Mouse (Mus musculus) liver, embryonic 15.5 days (tissue): ENCODE data around the gene Tstd2. TPM values are rescaled to one million over a fixed set of nuclear protein-coding genes. Genes with fewer than 3 reads are reported as not detected.

Experiments used
- ATAC-seq: fragments of 200-750 bp; cut with Nextera tagmentation; 2 replicates; pipeline ENCODE4 v1.8.0; 2017; ENCODE audit warnings: moderate number of reproducible peaks, mild to moderate bottlenecking, moderate library complexity; ENCODE audit not compliant: insufficient read depth
- H3K27ac ChIP-seq: fragments of 300-500 bp; sonication (generic); replicated peaks from 2 replicates; pipeline ENCODE4 v1.5.1; 2015; ENCODE audit warnings: mild to moderate bottlenecking, inconsistent platforms
- H3K27me3 ChIP-seq: fragments of 300-500 bp; sonication (generic); 2 replicates; pipeline ENCODE4 v1.6.1; 2015; ENCODE audit warnings: mild to moderate bottlenecking, inconsistent platforms
- H3K36me3 ChIP-seq: fragments of 300-500 bp; sonication (generic); replicated peaks from 2 replicates; pipeline ENCODE4 v1.6.1; 2015; ENCODE audit warnings: moderate library complexity, mild to moderate bottlenecking, inconsistent platforms
- H3K4me1 ChIP-seq: fragments of 300-500 bp; sonication (generic); replicated peaks from 2 replicates; pipeline ENCODE4 v1.6.1; 2015; ENCODE audit warnings: inconsistent platforms
- H3K4me2 ChIP-seq: fragments of 300-500 bp; sonication (generic); 2 replicates; pipeline ENCODE4 v1.6.1; 2015; ENCODE audit warnings: moderate library complexity, mild to moderate bottlenecking, inconsistent platforms
- H3K4me3 ChIP-seq: fragments of 300-500 bp; sonication (generic); replicated peaks from 2 replicates; pipeline ENCODE4 v1.5.1; 2015; ENCODE audit warnings: mild to moderate bottlenecking, inconsistent platforms
- H3K9ac ChIP-seq: fragments of 300-500 bp; sonication (generic); 2 replicates; pipeline ENCODE4 v1.6.1; 2015; ENCODE audit warnings: moderate library complexity, mild to moderate bottlenecking, inconsistent platforms
- H3K9me3 ChIP-seq: fragments of 300-500 bp; sonication (generic); replicated peaks from 2 replicates; pipeline ENCODE4 v1.6.1; 2016; ENCODE audit warnings: inconsistent platforms
- WGBS: fragments of 180-500 bp; shearing (Covaris S2); methylation state at CpG from one replicate; pipeline ENCODE4 v1.1.7; 2015; ENCODE audit warnings: mixed read lengths; ENCODE audit not compliant: insufficient replicate concordance; 5-methylcytosine and 5-hydroxymethylcytosine counted together
- polyA plus RNA-seq: library from polyadenylated mRNA; unstranded; fragments of >200 nt; fragmentation: Nextera tagmentation; extraction: Ambion mirVana; gene quantifications from 2 replicates; pipeline ENCODE4 v1.2.1, GENCODE M21; 2015

The Tstd2 gene
- polyA plus RNA-seq, 1 experiment from 2014 or later, result 10.0 TPM

DNA sequence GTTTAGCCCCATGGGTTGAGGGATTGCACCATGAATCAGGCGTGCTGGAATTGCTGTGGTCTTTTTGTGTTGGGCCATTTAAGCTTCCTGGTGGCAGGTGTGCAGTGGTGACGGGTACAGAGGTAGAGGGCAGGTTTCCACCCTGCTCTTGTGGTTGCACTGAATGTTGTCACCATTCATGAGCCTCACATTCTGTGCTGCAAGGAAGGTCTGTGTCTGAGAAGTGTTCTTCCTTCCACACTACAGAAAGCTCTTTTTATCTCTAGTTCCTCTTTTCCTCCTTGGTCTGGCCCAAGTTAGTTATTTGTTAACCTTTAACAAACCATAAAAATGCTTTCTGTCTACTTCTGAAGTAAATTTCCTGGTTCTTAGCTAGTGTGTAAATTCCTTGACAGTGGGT, 25.5 kb upstream of the Tstd2 start:
- Histone ChIP-seq H3K27me3 (no peaks in the 10 kb centered on the region), H3K9me3 (no peaks in the 10 kb centered on the region), H3K4me1 (no peaks in the 10 kb centered on the region), H3K36me3 (peaks cover 84% of the 10 kb centered on the region), H3K4me2 (no peak overlapping the region), H3K4me3 (no peak overlapping the region), H3K27ac (no peak overlapping the region), H3K9ac (no peak overlapping the region)
- ATAC-seq, result no peak
- WGBS, result 55% methylated on average over 2 of the region's 2 CpGs

DNA sequence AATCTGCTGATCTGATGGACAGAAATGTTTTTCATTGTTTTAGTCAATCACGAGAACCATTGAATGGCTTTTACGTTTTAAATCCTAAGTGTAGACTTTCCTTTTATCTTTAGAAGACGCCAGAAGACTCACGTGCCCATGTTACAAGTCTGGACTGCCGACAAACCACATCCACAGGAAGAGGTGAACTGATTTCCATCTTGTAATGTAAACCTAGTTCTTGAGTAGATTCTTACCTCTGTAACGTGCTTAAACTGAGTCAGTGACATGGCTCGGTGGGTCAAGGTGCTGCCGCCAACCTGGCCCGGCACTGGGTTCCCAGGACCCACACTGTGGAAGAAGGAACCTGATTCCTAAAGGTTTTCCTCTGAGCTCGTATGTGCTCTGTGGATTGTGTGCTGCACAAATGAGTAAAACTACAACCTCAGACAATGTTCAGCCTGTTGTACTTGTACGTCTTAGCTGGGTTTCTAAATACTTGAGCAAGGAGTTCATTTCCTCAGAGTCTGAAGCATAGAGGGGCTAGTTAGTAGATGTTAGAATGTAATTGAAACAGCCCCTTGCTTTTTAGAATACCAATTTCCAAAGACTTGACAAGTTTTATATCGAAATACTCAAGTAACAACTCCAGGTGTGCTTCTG, 13.5 kb upstream of the Tstd2 start:
- no peak for ATAC-seq

DNA sequence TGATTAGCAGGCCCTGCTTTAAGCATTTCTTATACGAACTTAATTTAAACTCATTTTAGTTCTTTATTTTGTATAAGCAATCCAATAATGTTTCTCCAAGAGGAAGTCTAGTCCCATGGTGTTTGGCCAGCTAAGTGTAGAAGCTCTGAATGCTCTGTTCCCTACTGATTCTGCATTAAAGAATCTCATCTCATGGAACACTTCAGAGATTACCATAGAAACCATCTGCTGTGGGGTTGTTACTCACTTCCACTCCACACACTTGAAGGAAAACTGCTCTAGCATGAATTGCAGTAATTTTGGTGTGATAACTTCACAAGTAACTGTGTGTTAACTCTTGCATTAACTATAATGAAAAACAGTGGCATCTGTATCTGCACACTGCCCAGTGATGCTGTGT, 8.4 kb upstream of the Tstd2 start:
- H3K9ac ChIP-seq, result no peak overlapping the region
- H3K9me3 ChIP-seq, result no peaks in the 10 kb centered on the region
- no peak for ATAC-seq
- H3K4me1 ChIP-seq, result peaks cover 18% of the 10 kb centered on the region
- H3K4me2 ChIP-seq, result no peak overlapping the region
- no peak overlapping the region for H3K27ac ChIP-seq
- 82% methylated on average over 1 of the region's 1 CpGs for WGBS
- H3K27me3 ChIP-seq, result no peaks in the 10 kb centered on the region
- H3K4me3 ChIP-seq, result no peak overlapping the region
- peaks cover 64% of the 10 kb centered on the region for H3K36me3 ChIP-seq

More for the DNA sequence above, 13.5 kb upstream of the Tstd2 start:
- Histone ChIP-seq H3K9me3 (no peaks in the 10 kb centered on the region), H3K27me3 (no peaks in the 10 kb centered on the region), H3K4me3 (no peak overlapping the region), H3K4me2 (no peak overlapping the region), H3K9ac (no peak overlapping the region), H3K4me1 (peaks cover 7% of the 10 kb centered on the region; the same call in 1 of the 2 replicates), H3K27ac (no peak overlapping the region), H3K36me3 (peaks cover 93% of the 10 kb centered on the region)
- 79% methylated on average over 12 of the region's 12 CpGs for WGBS

DNA sequence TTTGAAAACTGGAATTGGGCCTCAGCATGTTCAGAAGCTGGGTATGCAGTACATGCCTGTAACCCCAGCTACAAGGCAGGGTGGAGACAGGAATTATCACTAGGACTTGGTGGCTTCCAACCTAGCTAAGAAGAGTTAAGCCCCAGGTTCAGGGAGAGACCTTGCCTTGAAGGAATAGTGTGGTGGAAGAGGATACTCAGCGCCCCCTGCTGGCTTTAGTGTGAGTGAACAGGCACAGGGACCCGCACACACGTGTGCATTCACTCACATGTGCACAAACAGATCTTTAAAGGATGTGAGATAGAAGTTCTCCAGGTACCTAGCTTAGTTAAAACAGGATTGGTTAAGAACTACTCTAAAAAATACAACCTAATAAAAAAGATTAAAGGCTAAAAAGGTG, 5.8 kb upstream of the Tstd2 start:
- no peak for ATAC-seq
- Histone ChIP-seq H3K36me3 (peaks cover 41% of the 10 kb centered on the region), H3K9me3 (no peaks in the 10 kb centered on the region), H3K27ac (no peak overlapping the region), H3K4me1 (peaks cover 40% of the 10 kb centered on the region), H3K27me3 (no peaks in the 10 kb centered on the region), H3K4me3 (no peak overlapping the region), H3K9ac (no peak overlapping the region), H3K4me2 (no peak overlapping the region)
- WGBS, result 74% methylated on average over 3 of the region's 3 CpGs

DNA sequence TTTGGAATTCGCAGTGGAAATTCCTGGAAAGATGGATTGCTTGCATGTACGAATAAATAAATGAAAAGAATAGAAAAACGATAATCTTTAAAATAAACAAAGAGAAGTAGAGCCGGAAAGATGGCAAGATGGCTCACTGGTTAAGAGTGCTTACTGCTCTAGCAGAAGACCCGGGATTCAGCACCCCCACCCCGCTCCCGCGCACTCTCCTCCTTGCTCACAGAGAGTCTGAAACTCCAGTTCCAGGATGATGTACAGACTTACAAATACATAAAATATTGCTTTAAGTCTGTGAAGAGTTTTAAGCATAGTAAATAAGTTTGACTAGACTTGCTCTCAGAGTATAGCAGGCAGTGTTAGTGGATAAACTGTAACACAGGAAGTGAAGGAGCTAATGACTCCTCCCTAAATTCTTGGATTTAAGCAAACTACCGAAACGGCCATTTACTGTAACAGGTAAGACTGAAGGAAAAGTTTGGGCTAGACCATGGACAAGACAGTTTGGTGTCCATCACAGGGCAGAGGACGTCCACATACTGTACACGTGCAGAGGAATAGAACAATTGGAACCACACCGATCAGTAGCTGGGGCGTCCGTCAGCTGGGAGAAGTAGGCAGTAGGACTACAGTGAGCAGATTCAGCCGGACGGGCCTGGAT, 736 bp downstream of the Tstd2 start:
- no peaks in the 10 kb centered on the region for H3K27me3 ChIP-seq
- 7% methylated on average over 17 of the region's 17 CpGs for WGBS

DNA sequence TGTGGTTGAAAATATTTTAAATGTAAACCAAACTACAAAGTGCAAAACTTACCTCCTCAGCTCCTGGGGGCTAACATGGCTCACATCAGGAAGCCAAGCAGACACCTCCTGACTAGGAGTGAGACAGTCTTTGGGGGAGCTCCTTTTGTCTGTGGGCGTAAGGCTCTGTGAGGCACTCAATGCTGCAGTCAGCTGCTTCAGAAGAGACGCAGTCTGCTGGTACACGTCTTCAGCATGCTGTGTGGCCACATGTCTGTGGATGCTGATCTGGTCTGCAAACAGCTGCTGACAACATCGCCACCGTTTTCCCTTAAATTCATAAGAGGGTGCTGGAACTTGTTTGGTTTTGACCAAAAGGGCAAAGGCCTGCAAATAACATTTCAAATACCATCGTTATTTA, 6.7 kb downstream of the Tstd2 start:
- no peak overlapping the region for H3K4me2 ChIP-seq
- 74% methylated on average over 6 of the region's 6 CpGs for WGBS
- no peak overlapping the region for H3K4me3 ChIP-seq
- H3K27me3 ChIP-seq, result no peaks in the 10 kb centered on the region
- no peaks in the 10 kb centered on the region for H3K9me3 ChIP-seq
- no peak overlapping the region for H3K27ac ChIP-seq
- H3K36me3 ChIP-seq, result peaks cover 64% of the 10 kb centered on the region
- H3K9ac ChIP-seq, result no peak overlapping the region
- no peak for ATAC-seq
- peaks cover 8% of the 10 kb centered on the region for H3K4me1 ChIP-seq

More for the DNA sequence above, 736 bp downstream of the Tstd2 start:
- no peaks in the 10 kb centered on the region for H3K9me3 ChIP-seq
- H3K4me1 ChIP-seq, result peaks cover 50% of the 10 kb centered on the region
- H3K27ac ChIP-seq, result peak overlapping the region; percentile 93
- peak overlapping the region; percentile 83 for H3K9ac ChIP-seq
- ATAC-seq, result peak; percentile 50
- peak overlapping the region; percentile 85 for H3K4me2 ChIP-seq
- H3K36me3 ChIP-seq, result peaks cover 17% of the 10 kb centered on the region; the same call in 1 of the 2 replicates
- peak overlapping the region; percentile 84 for H3K4me3 ChIP-seq

DNA sequence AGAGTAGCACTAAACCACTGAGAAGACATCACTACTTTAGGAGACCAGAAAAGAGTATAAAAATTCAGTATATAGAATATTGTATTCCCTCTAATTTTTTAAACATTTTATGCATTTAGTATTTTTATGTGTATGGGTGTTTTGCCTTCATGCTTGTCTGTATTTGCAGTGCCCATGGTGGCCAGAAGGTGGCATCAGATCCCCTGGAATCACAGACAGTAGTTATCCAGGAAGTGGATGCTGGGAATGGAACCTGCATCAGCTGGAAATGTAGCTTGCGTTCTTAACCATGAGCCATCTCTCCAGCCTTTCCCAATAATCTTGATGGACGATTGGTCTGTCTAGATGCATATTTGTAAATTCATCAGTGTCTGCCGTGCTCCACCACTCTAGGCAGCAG, 8.3 kb downstream of the Tstd2 start:
- H3K9ac ChIP-seq, result no peak overlapping the region
- ATAC-seq, result no peak
- no peaks in the 10 kb centered on the region for H3K9me3 ChIP-seq
- H3K4me2 ChIP-seq, result no peak overlapping the region
- peaks cover 76% of the 10 kb centered on the region for H3K36me3 ChIP-seq
- H3K4me3 ChIP-seq, result no peak overlapping the region
- no peaks in the 10 kb centered on the region for H3K4me1 ChIP-seq
- H3K27me3 ChIP-seq, result no peaks in the 10 kb centered on the region
- H3K27ac ChIP-seq, result no peak overlapping the region
- WGBS, result 58% methylated on average over 3 of the region's 3 CpGs

DNA sequence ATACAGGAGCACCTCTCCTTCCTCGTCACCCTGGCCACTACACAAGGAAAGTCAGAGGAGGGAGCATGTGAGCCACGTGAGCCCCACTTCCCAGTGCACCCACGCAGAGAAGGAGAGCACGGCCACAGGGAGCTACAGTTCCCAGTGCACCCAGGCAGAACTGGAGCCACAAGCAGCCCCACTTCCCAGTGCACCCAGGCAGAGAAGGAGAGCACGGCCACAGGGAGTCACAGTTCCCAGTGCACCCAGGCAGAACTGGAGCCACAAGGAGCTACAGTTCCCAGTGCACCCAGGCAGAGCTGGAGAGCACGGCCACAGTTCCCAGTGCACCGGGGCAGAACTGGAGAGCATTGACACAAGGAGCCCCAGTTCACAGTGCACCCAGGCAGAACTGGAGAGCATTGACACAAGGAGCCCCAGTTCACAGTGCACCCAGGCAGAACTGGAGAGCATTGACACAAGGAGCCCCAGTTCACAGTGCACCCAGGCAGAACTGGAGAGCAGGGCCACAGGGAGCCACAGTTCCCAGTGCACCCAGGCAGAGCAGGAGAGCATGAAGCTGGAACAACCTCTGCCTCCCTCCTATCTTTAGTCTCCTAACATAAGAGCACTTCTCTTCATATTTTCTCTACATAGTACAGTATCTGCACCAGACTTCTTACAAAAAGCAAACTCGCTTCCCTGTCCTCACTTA, 9.0 kb downstream of the Tstd2 start:
- no peak for ATAC-seq

DNA sequence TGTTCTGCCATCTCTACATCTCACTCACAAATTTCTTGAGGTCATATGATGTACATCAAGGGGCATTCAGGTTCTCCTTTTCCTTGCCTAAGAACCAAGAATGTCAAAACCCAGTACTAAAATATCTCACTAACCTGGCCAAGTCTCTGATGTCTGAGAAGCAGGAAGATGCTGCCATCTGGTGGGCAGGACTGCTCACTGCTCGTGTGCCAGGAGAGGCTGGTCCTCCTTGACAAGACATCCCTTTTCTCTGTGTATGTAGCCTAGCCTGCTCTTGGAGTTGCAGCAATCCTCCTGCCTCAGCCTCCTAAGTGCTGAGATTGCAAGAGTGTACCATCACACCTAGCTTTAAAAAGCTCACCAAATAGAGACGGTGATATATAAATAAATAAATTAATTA, 12.0 kb downstream of the Tstd2 start:
- no peaks in the 10 kb centered on the region for H3K4me1 ChIP-seq
- no peaks in the 10 kb centered on the region for H3K9me3 ChIP-seq
- ATAC-seq, result no peak
- H3K9ac ChIP-seq, result no peak overlapping the region
- H3K4me3 ChIP-seq, result no peak overlapping the region
- no peaks in the 10 kb centered on the region for H3K27me3 ChIP-seq
- no peak overlapping the region for H3K4me2 ChIP-seq
- 41% methylated on average over 2 of the region's 2 CpGs for WGBS
- no peak overlapping the region for H3K27ac ChIP-seq
- peaks cover 82% of the 10 kb centered on the region for H3K36me3 ChIP-seq

More for the DNA sequence above, 9.0 kb downstream of the Tstd2 start:
- H3K9me3 ChIP-seq, result no peaks in the 10 kb centered on the region
- H3K4me2 ChIP-seq, result no peak overlapping the region
- no peak overlapping the region for H3K27ac ChIP-seq
- H3K36me3 ChIP-seq, result peaks cover 80% of the 10 kb centered on the region
- no peak overlapping the region for H3K9ac ChIP-seq
- H3K27me3 ChIP-seq, result no peaks in the 10 kb centered on the region
- H3K4me1 ChIP-seq, result no peaks in the 10 kb centered on the region
- H3K4me3 ChIP-seq, result no peak overlapping the region
- 83% methylated on average over 8 of the region's 8 CpGs for WGBS

DNA sequence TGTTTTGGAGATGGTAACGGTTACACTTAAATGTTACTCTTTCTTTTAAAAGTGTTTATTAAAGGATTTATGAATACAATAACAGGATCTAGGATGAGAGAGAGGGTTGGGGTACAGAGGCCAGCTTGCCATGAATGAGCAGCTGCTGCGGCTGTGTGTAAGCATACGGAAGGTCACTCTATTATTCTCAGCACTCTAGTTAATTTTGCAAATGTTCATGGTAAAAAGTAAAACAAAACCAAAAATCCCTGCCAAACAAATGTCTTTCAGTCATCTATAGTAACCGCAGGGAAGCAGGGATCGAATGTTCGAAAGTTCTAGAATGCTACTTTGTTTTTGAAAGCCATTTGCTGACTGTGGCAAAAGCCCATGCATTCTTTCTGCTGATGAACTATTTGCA, 15.1 kb downstream of the Tstd2 start:
- Histone ChIP-seq H3K4me3 (no peak overlapping the region), H3K27me3 (no peaks in the 10 kb centered on the region), H3K4me2 (no peak overlapping the region), H3K9ac (no peak overlapping the region), H3K36me3 (peaks cover 83% of the 10 kb centered on the region), H3K4me1 (no peaks in the 10 kb centered on the region), H3K27ac (no peak overlapping the region), H3K9me3 (no peaks in the 10 kb centered on the region)
- no peak for ATAC-seq
- 86% methylated on average over 6 of the region's 6 CpGs for WGBS

DNA sequence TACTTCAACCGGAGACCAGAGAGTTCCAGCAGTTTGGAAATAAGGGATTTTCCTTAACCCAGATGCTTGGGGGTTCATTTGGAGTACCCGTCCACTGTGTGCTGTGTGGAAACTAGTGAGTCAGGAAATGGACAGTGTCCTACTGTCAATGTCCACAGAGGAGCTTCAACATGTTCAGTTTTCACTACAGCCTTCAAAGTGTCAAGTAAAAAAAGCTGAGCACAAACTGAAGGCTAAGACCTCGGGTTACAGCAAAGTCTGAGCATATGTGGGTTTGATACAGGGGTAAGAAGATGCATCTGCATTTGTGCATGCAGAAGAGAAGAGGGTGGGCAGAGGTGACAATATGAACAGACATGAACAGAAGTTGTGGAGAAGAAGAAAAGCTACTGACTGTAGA, 17.7 kb downstream of the Tstd2 start:
- Histone ChIP-seq H3K4me2 (no peak overlapping the region), H3K27me3 (no peaks in the 10 kb centered on the region), H3K4me3 (no peak overlapping the region), H3K4me1 (no peaks in the 10 kb centered on the region), H3K27ac (no peak overlapping the region), H3K9me3 (no peaks in the 10 kb centered on the region), H3K9ac (no peak overlapping the region), H3K36me3 (peaks cover 92% of the 10 kb centered on the region)
- ATAC-seq, result no peak
- WGBS, result 69% methylated on average over 3 of the region's 3 CpGs
